Mouse (Mus musculus) frontal cortex, adult 2 months (tissue): ENCODE results near the gene Amdhd1. TPM values are rescaled to one million over a fixed set of nuclear protein-coding genes. Genes with fewer than 3 reads are reported as not detected.
A peak's percentile ranks its signal among the peaks of the same experiment; 100 is the strongest.
"Not testable (repeated sequence)": the region's sequence is repeated elsewhere in the genome, so short reads cannot be mapped to it uniquely, and the experiment has no call there.

Experiments
- DNase-seq, 2 experiments: peaks; one replicate each; pipeline ENCODE4 v3.0.0; 2022; ENCODE audit warnings: low spot score in 1 of 2; ENCODE audit errors: extremely low spot score in 1 of 2
- polyA plus RNA-seq: library from polyadenylated mRNA; depleted of rRNA; stranded (reverse); fragments of >200 nt; gene quantifications from 2 replicates; pipeline ENCODE4 v1.2.3, GENCODE M21; 2012; rRNA removed

The Amdhd1 gene
- 0.16 and 0.42 TPM in 2 replicates for polyA plus RNA-seq

GRCm38 (mm10) chr10:93539775-93540430 is at the start of gene Amdhd1:
Gene Amdhd1 (minus strand): TSS chr10:93540033.
- peak; percentile 13 to 70 for DNase-seq

- DNase-seq = peak; percentile 89 to 97
Observed at GRCm38 (mm10) chr10:93589281-93589848, 49.5 kb upstream of the Amdhd1 start, which contains the start of gene Snrpf. Gene Snrpf (minus strand): TSS chr10:93589706.

- no peak for DNase-seq
Observed at GRCm38 (mm10) chr10:93588796-93589195, 49.0 kb upstream of the Amdhd1 start.

GRCm38 (mm10) chr10:93577271-93577886 is 37.5 kb upstream of the Amdhd1 start:
- peak; percentile 46 to 88 for DNase-seq

- no peak for DNase-seq
Observed at GRCm38 (mm10) chr10:93575960-93576359, 36.1 kb upstream of the Amdhd1 start.

- no peak for DNase-seq
Observed at GRCm38 (mm10) chr10:93574966-93575365, 35.1 kb upstream of the Amdhd1 start.

- no peak for DNase-seq
Observed at GRCm38 (mm10) chr10:93572209-93572608, 32.4 kb upstream of the Amdhd1 start.

- DNase-seq = no peak
Observed at GRCm38 (mm10) chr10:93568671-93569070, 28.8 kb upstream of the Amdhd1 start.

GRCm38 (mm10) chr10:93567841-93568566 is 28.2 kb upstream of the Amdhd1 start:
- no peak for DNase-seq

GRCm38 (mm10) chr10:93567066-93567465 is 27.2 kb upstream of the Amdhd1 start:
- DNase-seq = no peak

- no peak for DNase-seq
Observed at GRCm38 (mm10) chr10:93564518-93565090, 24.8 kb upstream of the Amdhd1 start.

GRCm38 (mm10) chr10:93559786-93560185 is 20.0 kb upstream of the Amdhd1 start:
- DNase-seq = no peak

GRCm38 (mm10) chr10:93557971-93558370 is 18.1 kb upstream of the Amdhd1 start:
- not testable (repeated sequence) for DNase-seq

- no peak for DNase-seq
Observed at GRCm38 (mm10) chr10:93552596-93552995, 12.8 kb upstream of the Amdhd1 start.

- DNase-seq = no peak
Observed at GRCm38 (mm10) chr10:93549821-93550220, 10.0 kb upstream of the Amdhd1 start.

- DNase-seq = peak; percentile 29 to 87
Observed at GRCm38 (mm10) chr10:93548991-93549390, 9.2 kb upstream of the Amdhd1 start.

- DNase-seq = no peak
Observed at GRCm38 (mm10) chr10:93547741-93548270, 8.0 kb upstream of the Amdhd1 start.

- no peak for DNase-seq
Observed at GRCm38 (mm10) chr10:93544172-93544571, 4.3 kb upstream of the Amdhd1 start.

GRCm38 (mm10) chr10:93543176-93543575 is 3.3 kb upstream of the Amdhd1 start:
- DNase-seq = no peak

- no peak for DNase-seq
Observed at GRCm38 (mm10) chr10:93542356-93542755, 2.5 kb upstream of the Amdhd1 start.

- DNase-seq = no peak
Observed at GRCm38 (mm10) chr10:93541585-93541984, 1.8 kb upstream of the Amdhd1 start.
